Mouse (Mus musculus) kidney, adult 18-20 months (tissue): Measurements from ENCODE around the gene Lrch1.

ENCODE experiments used
- DNase-seq: peaks from one replicate; pipeline ENCODE4 v3.0.0; 2021

The Lrch1 gene

DNA sequence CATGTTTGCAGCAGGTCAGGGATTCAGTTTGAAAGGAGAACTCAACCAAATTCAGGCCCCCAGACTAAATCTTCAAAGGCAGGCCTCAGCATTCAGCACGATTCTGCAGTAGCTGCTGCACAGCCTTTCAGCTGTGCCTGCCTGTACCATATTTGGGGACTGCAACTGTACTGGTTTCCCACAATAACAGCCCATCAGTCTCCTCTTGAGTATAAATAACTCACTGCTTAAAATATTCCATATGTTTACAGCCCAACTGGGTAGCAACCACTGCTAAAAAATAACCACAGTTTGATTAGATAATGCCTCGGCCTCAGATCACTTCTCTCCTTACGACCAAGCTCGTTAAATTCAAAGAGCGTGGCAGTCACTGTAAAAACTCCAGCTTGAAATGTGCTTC, 101.0 kb downstream of the Lrch1 start:
- no peak for DNase-seq

DNA sequence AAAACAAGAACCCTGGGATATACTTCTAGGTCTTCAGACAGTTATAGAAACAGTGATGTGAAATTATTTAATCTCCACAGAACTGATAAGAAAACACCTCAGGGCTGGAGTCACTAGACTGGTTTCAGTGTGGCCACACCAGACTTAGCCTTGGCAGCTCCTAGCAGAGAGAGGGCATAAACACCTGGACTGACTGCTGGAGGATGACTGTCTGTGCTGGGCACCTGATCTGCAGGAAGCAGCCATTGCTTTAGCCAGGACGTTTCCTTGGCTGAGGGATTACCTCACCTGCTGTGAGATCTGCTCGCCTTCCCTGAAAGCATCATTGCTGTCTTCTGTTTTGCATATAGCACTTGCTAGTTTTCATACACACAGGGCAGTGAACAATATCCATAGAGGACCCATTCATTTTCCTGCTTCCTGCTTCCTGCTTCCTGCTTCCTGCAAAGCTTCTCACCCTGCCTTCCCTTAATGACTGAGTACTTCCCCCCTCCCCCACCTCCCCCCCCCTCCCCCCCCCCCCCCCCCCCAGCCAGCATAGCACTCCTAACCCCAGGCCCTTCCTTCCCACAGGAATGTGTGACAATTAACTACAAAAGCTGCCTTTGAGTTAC, 101.9 kb downstream of the Lrch1 start:
- no peak for DNase-seq

DNA sequence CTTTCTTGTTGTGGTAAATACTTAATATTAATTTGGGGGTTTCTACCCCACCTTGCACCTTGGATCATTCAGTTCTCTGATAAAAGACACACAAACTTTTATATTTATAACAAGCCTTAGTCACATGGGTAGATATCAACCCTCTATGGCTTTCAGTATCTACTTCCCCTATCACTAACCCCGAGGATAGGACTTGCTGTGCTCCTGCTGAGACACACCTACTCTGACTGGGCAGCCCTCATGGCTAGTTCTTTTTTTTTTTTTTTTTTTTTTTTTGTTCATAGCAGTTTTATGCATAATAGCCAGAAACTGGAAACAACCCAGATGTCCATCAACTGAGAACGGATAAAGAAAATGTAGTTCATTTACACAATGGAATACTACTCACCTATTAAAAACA, 106.0 kb downstream of the Lrch1 start:
- no peak for DNase-seq

DNA sequence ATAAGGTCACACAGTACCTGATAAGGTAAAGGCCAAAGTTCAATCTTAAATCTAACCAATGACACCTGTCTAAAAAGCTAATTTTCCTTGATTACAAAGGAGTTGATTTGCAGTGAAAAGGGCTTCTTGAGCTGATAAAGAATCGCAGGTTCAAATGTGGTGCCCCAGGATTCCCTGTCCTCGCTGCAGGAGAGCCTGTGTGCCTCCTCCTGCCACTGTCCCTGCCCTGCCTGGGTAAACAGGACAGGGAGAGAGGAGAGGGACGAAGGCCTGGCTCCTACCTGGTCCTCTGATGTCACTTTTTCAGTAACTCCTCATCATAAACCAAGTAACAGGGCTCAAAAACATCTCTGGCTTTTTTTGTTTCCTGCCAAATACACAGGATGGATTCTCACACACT, 106.4 kb downstream of the Lrch1 start:
- DNase-seq, result no peak

DNA sequence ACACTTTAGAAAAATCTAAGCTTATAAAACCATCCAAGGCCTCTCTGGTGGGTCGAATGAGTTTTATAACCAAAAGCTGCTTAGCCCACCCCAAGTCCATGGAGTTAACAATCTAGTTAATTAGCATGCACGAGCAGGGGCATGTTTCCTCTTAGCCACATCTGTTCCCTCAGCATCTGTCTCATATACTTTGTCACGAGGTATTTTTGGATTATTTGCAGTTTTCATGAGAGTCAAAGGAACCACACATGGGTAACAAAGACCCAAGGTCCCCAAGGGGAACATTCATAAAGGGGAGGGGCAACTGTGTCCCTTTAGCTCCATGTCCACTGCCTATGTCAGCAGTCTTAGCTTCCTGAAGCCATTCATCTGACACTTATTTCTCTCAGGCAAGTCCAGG, 106.9 kb downstream of the Lrch1 start:
- no peak for DNase-seq

DNA sequence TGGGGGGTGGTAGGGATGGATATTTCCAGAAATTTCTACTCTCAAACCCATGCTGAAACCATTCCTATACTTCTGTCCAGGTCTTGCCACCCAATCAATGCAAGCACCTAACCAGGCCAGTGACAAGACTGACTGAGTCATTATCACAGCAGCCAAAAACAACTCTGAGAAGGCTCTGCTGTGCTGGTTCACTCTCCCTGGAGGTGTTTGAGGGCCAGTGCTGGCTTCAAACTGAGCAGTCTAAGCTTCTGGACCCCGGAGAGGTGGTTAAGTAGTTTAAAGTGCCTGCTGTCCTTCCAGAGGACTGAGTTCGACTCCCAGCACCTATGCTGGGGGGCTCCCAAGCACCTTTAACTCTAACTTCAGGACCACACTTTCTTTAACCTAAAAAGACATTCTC, 107.3 kb downstream of the Lrch1 start:
- DNase-seq, result no peak

DNA sequence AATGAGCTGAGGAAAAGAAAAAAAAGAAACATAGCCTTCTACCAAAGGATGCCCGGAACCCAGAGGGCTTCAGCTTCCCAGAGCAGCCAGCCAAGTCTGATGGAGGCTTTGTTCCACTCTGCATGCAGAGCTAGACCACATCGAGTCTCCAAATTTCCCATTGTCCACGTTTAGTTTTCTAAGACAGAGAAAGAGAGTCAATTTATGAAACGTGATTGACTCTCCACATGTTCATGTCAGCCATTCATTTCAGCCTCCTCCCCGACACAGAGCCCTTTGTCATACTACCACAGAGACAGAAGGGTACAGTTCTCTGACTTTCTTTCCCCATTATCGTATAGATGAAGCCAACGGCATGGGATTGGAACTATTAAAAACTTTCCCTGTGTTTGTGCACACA, 108.9 kb downstream of the Lrch1 start:
- DNase-seq, result no peak

DNA sequence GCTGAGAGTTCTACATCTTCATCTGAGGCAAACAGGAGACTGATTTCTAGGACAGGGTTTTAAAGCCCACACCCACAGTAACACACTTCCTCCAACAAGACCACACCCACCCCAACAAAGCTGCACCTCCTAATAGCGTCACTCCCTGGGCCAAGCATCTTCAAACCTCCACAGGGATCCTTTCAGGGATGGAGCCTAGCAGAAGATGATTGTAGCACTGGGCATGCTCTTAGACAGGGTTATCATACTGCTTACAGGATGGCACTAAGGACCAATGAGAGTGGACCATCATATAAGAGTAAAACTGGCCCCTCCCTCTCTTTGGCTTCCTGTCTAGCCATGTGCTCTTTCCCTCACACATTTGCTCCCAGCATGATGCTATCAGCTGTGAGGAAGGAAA, 112.7 kb downstream of the Lrch1 start:
- no peak for DNase-seq

DNA sequence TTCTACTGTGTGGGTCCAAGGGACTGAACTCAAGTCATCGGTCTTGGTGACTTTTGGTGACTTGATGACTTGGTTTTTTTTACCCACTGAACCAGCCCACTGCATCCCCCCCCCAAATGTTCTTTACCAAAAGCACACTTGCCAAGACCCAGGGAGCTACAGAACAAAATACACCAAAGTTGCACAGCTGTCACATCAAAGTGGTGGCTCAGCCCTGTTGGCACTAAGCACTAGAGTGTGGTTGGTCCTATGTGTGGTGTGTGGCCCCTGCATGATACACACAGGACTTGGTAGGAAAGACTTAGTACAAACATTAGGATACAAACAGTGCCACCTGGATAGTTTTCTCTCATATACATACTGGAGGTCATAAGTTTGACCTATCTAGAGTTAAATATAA, 113.5 kb downstream of the Lrch1 start:
- no peak for DNase-seq

DNA sequence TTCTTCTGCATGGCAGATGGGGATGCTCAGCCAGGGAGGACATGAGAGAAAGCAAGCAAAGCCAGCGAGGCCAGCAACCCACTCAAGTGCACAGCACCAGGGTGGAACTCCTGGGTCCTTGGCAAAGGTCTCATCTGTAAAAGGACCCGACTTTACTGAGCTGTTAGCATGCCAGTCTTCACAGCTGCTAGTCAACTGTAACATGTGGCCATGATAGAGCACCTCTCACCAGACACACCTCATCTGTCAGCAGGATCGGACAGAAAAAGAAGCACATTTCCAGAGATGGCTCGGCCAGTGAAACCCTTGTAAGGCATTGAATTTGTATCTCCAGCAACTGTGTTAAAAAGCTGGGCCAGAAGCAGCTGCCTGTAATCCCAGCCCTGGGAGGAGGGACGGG, 116.0 kb downstream of the Lrch1 start:
- no peak for DNase-seq

DNA sequence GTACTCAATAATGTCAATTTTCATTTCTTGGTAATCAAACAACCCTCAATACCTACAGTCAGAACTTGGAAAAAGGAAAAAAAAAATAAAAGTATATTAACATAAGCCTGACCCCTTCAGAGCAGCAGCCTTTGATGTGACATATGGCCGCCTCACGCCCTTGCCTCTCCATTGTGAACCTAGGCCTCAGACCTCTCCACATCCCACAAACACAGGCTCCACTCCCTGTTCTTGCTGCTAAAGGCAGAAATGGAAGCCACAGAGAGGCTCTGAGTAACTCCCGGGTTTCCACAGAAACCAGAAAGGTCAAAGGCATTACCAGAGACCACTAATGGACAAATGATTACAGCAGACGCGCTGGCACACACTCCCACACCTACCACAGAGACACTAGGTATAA, 116.6 kb downstream of the Lrch1 start:
- DNase-seq, result no peak

DNA sequence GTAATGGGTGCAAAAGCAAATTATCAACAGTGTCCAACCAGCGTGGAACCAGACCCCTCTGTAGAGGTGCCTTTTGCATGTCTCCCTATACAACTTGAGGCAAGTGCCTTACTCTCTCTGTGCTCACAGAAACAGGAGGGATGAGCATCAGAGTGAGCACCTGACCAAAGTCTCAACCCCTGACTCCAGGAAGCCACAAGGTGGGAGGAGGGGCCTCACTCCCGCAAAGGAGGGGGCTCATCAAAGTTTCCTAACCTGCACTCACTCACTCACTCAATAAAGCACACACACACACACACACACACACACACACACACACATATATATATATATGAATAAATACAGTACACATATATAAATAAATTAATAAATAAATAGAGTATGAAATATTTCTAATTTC, 117.1 kb downstream of the Lrch1 start:
- DNase-seq, result no peak

DNA sequence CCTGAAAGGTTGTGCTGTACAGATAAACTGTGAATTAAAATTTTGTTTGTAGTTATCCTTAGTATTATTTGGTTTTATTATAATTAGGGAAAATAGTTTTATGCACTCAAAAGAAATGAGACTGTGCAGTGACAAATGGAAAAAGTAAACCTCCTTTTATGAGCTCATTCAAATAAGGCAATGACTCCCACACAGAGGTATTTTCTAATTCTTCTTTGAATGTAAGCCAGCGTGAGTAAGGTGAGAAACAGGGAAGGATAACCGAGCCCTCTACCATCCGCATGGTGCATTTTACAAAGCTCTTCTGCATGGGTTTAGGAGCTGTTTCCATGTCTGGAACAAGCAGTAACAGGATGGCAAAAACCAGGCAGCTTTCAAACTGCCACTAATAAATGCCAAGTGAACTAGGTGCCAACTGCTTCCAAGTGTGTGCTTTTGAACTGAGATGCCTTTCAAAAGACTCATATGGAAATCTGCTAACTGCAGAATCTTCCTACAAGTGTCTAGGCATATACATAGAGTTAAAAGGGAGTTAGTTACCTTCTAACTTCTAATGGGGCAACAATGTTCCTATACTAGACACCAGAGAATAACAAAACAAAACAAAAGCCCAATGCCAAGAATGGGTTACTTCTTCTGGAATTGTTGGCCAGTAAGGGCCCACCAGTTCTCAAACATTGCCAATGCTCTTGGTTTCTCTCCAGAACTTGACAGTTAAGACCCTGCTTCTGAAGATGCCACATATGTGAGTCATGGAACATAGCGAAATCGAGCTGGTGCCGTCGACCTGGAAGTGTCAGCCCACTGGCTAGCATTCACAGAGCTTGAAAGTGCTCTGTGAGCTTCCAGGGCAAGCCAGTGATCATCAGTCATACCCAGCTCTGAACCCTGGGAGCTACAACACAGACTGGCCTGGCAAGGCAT, 124.7 kb downstream of the Lrch1 start:
- DNase-seq, result no peak

DNA sequence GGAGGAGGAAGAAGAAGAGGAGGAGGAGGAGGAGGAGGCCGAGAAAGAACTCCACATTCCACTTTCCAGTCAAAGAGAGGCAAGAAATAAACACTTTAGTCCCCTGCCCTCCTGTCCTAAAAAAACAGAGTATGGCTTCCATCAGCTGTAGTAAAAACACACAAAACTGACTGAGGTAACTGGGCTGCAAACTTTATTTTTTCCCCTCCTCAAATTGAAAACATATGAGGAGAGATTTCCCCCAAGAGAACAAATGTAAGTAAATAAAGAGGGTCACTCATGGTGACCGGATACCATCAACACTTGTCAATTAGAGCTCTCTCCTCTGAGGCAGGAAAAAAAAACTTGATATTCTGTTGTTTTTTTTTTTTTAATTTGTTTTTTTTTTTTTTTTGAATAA, 125.6 kb downstream of the Lrch1 start:
- no peak for DNase-seq

DNA sequence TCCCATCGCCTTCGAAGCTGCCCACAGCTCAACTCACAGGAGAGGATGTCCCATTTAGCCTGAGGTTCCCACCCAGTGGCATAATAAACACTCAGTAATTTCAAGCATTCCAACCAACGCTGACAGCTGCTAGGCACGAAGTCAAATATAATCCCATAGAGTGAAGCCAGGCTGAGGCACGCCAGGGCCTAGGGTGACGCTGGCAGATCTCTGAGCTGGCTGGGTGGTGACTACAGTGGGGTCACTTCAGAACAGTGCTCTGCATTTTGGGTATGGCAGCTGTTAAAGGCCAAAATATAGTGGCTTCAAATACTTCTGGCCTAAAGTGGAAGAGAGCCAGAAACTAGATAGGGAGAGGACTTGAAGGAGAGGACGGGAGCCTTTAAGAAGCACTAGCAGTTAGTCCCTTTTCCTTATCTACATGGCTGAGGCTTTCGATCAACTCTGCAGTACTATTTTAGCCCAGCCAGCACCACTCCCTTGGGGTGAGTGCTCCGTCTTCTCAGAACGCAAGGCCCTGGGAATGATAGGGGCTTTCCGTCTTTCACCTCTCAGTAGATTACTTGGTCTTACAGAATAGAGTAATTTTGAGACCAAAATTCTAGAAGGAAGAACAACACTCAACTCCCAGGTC, 127.4 kb downstream of the Lrch1 start:
- DNase-seq, result no peak

DNA sequence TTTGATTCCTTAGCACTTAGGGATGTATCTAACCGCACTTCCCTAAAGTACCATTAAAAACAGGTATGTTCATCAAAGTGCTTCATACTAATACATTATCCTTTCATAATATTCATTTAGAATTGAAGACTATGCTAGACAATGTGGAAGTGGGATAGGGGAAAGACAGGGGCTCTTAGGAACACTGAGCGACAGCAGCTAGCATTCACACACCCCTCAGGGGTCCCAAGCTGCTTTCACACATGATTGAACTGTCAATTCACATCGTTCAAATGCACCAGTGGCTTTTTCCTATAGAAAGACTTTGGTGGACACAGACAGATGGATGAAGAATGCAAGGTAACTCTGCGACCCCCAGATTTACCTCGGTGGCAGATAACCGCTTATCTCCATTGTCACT, 131.0 kb downstream of the Lrch1 start:
- DNase-seq, result no peak

DNA sequence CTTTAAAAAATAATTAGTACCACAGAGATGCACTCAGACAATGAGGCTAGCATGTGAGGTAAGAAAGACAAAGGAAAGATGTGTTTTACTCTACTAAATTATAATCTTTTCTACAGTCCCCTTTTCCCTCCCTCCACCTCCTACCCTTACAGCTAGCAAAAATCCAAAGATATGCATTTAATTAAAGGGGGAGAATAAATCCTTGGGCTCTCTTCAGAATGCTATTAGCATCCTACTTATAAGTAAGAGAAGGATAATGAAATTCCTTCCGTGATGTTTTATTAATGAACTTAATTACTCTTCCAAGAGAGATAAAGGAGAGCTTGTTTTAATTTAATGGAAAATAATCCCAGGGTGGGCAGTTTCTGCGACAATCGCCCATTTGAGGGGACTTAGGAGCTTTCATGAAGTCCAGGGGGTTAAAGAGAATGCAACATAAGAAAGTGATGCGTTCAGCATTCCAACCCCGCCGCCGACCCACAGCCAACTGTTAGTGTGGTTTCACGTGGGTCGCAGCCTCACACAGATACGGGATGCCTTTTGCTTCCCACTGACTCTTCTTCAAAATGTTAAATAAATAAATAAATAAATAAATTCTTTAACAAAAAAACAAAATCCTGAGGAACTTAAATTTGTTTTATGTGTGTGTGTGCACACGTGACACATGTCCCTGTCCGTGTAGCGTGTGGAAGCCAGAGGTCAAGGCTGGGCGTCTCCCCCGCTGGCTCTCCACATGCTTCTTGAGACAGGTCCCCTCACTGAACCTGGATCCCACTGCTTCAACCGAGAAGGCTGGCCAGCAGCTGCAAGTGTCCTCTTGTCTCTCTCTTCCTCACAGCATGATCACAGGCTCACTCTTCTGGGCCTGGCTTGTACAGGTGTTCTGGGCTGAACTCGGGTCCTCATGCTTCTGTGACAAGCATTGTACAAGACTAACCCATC, 132.6 kb downstream of the Lrch1 start:
- DNase-seq, result no peak

DNA sequence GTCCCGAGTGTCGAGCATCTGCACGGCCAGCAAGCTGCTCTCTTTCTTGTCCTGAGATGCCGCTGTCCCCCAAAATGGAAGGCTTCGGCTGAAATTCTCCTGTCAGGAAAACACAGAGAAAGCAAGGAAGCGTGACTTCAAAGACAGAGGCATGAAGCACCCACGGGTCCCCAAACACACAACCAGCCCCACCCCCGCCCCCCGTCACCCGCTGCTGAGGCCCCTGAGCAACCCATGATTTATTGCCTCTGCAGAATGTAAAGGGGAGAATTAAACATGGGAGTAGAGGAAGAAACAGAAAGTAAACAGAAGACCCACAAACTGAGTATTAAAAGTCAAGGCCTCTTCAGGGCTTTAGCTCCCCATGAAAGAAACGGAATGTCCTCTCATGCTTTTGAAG, 136.1 kb downstream of the Lrch1 start:
- DNase-seq, result no peak

DNA sequence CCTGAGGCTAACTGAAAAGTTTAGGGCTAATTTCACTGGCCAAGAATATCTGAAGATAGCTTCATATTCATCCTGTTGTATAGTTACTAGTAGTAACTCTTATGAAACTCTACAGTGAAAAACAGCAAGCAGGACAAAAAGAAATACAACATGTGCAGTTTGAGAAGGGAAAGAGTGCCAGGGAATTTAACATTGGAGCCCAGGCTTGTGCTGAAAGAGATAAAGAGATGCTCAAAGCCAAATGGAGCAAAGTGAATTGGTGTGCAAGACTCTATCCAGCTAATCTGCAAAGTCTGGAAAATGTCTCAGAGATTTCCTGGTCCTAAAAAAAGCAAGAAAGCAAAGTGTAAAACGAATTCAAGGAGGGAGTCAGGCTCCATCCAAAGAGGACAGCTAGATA, 145.7 kb downstream of the Lrch1 start:
- DNase-seq, result no peak

DNA sequence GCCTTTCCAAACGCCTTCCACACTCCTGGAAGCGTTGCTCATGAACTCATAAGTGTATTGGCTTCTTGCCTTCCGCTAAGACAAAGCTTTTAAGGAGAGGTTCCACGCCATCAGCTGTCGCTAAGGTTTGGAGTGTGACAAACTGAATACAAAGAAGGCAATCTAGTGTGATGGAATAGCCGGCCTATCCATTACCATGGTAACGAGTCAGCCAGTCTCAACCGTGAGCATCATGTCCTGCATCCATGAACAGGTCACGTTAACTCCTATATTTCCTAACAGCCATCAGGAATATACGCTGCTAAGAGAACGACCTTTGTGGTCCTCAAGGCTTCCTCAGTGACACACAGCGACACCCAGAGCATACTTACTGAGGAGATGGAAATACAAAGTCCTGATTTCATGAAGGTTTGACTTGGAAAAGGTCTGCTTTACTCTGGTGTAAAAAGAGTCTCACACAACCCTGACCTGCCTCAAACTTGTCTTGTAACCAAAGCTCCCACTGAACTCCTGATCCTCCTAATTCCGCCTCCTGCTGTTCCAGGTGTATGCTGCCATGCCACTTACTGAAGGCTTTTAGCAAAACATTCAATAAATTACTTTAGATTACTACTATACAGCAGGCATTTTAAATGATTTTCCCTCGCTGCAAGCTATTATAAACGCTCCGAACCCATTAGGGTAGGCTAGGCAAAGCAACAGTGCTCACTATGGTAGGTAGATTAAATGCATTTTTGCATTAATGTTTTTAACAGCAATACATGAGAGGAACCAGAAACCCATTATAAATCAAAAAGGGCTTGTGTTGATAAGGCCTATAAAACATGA, 149.4 kb downstream of the Lrch1 start:
- no peak for DNase-seq

DNA sequence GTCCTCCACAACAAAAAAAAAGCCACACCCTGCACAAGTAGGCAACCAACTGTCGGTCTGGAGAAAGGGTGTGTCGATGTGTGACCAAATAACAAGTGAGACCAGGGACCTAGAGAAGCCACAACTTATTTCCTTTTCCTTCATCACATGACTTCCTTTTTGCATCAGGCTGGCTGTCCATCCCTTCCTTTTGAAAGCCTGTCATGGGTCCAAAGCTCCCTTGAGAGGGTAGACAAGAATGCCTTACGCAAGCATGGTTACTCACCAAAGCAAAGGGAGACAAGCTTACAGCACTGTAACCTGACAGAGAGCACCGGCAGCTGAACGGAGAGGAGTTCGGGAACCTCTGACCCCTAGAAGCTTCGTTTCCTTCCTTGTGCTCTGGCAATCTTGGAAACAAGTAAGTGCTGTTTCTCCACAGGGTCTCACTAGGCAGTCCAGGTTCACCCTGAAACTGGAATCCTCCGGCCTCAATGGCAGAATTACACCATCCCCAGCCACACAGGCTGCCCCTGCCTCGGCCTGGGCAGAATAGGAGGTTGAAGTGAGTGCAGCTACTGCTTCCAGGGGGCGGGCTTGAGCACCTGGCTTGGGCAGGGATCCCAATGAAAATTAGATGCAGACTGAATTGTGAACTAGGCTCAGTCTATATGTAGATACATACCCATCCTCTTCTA, 150.2 kb downstream of the Lrch1 start:
- no peak for DNase-seq

DNA sequence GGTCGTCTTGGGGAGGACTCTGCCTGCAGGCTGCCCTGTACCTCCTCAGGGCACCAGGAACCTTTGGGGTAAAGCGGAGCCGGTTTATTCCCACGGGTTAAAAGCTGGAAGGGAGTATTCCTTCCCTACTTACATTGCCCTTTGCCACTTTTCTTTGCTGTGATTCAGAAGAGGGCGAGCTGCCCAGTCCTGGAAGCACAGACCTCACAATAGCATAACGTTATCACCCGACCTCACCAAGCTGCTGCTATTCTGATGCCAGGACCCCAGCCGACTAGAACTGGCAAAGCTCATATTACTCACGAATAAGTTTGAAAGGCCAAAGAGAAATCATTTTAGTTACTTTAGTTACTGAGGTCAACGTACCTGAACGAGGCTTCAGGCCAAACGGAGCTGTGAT, 152.7 kb downstream of the Lrch1 start:
- DNase-seq, result no peak
